Mouse (Mus musculus) heart, postnatal 25 days (tissue): Measurements from ENCODE around the gene Casp7. TPM values are rescaled to one million over a fixed set of nuclear protein-coding genes. Genes with fewer than 3 reads are reported as not detected.
"Not testable (repeated sequence)": the region's sequence is repeated elsewhere in the genome, so short reads cannot be mapped to it uniquely, and the experiment has no call there.

Experiments
- DNase-seq: peaks from one replicate; pipeline ENCODE4 v3.0.0; 2022; ENCODE audit warnings: low spot score
- intact Hi-C: fragments of 180-260 bp; cut with DNase I; formaldehyde crosslinking; loops from one replicate; pipeline ENCODE4 v1.15.1; 2025
- total RNA-seq, 2 experiments: library from RNA; stranded (reverse); gene quantifications; 2 replicates each; pipeline ENCODE4 v1.2.3; 2021

Casp7 gene
- 10 to 100 TPM; 12.6 to 15.6 TPM for total RNA-seq

GRCm38 (mm10) chr19:56396669-56397621 lies at the start of gene Casp7:
Gene Casp7, plus strand, starts transcription at chr19:56397129.
- peak; percentile 56 for DNase-seq
- intact Hi-C loops = loop anchor here (5.0 kb wide), 1 partner anchor 40 kb away; no protein-coding TSS in a partner anchor

GRCm38 (mm10) chr19:56349295-56349694 lies 47.6 kb upstream of the Casp7 start:
- intact Hi-C loops = no loop called here
- no peak for DNase-seq

DNA sequence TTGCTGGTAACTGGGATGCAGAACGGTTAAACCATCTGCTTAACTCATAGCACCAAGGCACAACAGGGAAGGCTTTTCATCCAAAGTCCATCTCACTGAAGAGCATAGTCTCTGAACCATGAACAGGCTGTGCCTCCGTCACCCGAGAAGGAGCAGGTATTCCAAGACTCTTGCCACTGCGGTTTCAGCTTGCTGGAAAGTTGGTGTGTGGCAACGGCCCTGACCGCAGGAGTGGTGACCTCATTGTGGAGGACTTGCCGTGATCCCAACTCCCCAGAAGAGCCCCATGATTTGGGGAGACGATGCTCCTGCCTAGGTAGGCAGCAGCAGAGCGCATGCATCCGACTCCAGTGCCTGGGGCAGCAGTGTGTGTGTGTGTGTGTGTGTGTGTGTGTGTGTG lies 43.2 kb upstream of the Casp7 start:
- intact Hi-C loops = no loop called here
- DNase-seq = no peak

DNA sequence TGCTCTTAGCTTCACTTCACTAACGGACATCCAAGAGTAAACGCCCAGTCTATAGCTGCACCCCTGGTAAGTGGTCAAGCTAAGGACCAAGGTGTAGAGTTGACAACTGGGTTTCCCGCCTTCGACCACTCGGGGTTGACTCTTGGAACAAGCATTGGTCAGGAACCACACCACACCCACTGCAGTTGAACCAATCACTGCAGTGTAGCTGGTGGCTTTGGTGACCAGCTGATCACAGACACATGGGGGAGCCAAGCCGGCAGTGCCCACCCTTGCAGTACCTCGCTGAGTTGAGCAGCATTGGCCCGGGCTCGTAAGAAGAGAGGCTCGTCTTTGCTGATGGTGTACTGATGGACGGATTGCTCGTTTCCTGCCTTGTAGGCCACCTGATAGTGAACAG lies 41.7 kb upstream of the Casp7 start:
- intact Hi-C loops = loop anchor here (5.0 kb wide), 1 partner anchor 42 kb away; the partner anchor contains the start of gene Casp7
- no peak for DNase-seq

DNA sequence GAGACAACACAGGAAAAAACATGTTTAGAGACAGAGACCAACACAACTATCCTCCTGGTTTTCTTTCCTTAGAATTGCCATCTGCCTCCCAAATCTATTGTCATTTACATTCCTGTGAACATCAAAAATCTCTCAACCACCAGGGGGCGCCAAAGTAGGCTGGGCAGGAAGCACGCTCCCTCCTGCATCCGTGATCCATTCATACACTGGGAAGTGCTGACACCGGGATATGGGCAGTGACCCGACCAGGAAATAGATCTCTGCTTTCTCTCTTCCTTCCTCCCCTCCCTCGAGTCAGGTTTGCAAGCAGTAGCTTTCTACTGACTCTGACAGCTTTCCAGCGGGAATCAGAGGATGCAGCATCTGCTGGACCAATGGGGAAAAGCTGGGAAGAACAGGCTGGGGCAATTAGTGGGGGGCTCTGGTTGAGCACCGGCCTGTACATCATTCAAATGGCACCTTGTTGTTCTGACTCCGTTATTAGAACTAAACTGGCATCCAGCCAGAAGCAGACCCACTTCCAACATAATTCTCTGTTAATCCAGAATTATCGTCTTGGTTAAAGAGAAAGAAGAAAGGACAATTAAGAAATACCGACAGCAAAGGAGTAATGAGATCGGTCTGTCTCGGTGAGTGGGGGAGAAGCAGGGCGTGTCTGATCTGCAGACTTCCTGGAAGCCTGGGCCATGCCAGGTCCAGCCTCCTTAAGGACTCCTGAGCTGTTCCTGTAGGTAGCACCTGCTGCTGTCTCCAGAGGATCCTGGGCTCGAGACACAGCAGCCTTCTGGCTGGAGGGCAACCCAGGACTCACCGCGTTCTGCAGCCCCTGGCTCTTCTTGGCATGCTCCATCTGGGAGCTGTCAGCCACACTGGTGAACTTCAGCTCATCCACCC lies 40.2 kb upstream of the Casp7 start:
- no peak for DNase-seq
- intact Hi-C loops = loop anchor here (5.0 kb wide), 1 partner anchor 41 kb away; the partner anchor contains the start of gene Casp7

GRCm38 (mm10) chr19:56357374-56357708 lies 39.6 kb upstream of the Casp7 start:
- intact Hi-C loops = loop anchor here (5.0 kb wide), 1 partner anchor 40 kb away; the partner anchor contains the start of gene Casp7
- not testable (repeated sequence) for DNase-seq

- no peak for DNase-seq
- intact Hi-C loops = loop anchor here (5.0 kb wide), 1 partner anchor 38 kb away; the partner anchor contains the start of gene Casp7
These were observed 38.0 kb upstream of the Casp7 start for GRCm38 (mm10) chr19:56358890-56359289.

DNA sequence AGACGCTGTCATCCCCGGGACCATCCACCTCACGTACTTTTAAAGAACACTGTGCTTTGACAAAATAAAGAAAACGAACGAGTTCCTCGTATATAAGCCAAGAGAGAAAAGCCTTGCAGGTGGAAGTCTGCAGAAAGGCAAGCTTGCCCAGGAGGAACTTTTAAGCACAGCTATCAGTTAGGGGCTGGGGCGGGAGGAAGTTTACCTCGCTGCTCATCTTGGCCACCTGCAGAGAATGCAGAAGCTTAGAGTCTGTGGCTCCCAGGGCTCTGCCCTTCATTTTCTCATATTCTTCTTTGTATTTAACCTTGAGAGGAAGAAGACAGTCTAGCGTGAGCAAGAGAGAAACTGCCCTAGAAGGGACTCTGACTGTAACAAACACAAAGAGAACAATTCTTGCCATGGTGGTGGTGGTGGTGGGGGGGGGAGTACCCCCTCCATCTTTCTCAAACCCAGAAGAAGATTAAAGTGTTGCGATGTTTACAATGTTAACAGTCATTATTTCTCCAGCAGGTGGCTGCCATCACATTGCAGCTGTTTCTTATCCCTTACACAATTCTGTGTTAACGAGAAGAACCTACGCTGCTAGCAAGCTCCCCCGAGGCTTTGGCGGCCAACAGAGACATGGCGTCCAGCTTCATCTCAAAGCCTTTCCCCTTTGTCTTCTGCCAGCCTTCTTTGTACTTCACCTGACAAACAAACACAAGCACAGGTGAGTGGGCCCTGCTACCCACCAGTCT lies 33.0 kb upstream of the Casp7 start:
- intact Hi-C loops = no loop called here
- DNase-seq = no peak

GRCm38 (mm10) chr19:56364563-56364962 lies 32.4 kb upstream of the Casp7 start:
- intact Hi-C loops = no loop called here
- DNase-seq = no peak

GRCm38 (mm10) chr19:56366168-56366567 lies 30.8 kb upstream of the Casp7 start:
- intact Hi-C loops = no loop called here
- no peak for DNase-seq

- intact Hi-C loops = no loop called here
- DNase-seq = no peak
These were observed 30.3 kb upstream of the Casp7 start for GRCm38 (mm10) chr19:56366625-56367024.

GRCm38 (mm10) chr19:56367778-56368177 lies 29.2 kb upstream of the Casp7 start:
- intact Hi-C loops = no loop called here
- DNase-seq = no peak

DNA sequence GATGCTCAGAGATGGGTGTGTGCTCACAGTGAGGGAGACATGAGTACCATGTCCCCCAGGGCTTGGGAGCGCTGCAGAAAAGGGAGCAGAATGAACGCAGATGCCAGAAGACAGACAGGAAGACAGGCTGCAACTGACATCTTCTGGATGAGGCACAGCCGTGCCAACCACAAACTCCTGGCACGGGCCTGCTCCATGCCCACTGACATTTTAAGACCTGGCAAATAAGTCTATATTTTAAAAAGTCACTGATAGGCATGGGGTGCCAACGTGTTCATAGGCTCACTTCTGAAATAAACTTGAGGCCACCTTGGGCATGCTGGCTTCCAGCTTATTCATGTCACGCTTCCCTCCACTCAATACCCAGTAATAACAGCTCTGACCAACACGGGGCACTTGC lies 28.0 kb upstream of the Casp7 start:
- DNase-seq = no peak
- intact Hi-C loops = no loop called here

DNA sequence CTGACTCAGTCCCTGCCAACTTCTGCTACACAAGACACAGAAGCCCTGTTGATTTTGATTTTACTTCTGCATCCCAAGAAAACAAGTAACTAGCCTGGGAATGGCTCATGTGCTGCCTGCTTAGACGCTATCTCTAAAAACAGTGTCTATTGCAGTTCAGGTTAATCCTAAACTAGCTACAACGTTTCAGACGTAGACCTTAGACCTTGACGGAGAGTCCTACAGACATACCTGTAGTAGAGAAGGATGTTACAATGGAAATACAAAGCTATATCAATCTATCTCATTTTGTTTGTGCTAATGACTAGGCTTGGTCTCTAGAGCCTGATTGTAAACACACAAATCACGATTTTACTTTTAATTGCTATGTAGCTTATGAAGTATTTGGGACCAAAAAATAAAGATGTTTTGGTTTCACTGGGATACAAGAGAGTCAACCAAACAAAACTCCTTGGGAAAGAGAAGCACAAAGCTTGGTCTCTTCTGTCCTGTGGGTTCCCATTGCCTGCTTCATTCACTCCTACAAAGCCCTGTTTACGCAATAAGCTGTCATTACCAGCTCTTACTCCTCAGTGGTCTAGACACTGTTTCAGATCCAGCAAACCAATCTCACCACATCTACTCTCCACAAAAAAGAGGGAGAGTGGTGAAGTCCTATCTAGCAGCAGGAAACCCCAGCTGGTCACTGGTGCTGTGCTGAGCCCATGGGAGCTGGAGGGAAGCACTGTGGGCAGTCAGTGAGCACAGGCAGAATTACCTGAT lies 26.4 kb upstream of the Casp7 start:
- DNase-seq = no peak
- intact Hi-C loops = no loop called here

DNA sequence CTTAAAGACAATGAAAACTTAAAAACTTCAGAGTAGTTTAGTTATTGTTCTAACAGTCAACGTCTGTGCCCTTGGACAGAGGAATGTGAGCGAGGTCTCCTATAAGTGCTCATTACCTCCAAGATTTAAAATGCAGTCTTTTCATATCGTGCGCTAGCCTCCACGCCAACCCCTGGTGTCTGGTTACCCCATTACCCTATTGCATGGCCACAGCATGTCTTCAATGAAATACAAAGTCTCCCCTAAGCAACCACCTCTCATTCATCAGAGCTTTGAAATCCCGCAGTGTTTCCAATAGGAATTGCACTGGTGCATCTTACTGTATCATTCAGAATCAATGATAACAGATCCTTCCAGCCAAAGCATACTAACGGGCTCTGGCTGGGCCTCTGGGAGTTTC lies 24.7 kb upstream of the Casp7 start:
- intact Hi-C loops = no loop called here
- DNase-seq = no peak

- intact Hi-C loops = no loop called here
- no peak for DNase-seq
These were observed 23.7 kb upstream of the Casp7 start for GRCm38 (mm10) chr19:56373246-56373645.

- intact Hi-C loops = no loop called here
- no peak for DNase-seq
These were observed 22.9 kb upstream of the Casp7 start for GRCm38 (mm10) chr19:56374011-56374410.

DNA sequence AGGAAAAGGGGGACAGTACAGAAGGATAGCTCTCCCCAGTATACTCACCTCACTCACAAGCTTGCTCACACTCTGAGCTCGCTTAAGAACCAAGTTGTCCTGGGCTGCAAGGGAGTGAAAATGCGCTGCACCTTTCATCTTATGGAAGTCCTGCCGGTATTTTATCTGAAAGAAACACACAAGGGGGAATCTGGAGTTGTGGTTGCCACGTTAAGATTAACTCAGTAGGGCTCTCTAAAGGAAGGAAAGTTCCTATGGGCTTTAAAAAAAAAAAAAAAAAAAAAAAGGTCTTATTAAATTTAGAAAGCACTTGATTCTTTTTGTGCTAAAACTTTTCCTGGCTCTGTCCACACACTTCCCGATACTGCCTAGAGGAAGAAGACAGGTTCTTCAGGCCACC lies 18.9 kb upstream of the Casp7 start:
- DNase-seq = no peak
- intact Hi-C loops = no loop called here

- intact Hi-C loops = no loop called here
- DNase-seq = peak; percentile 46
These were observed 18.3 kb upstream of the Casp7 start for GRCm38 (mm10) chr19:56378554-56379172.
